Mouse (Mus musculus): ENCODE results near the gene Phlpp1. TPM values are rescaled to one million over a fixed set of nuclear protein-coding genes. Genes with fewer than 3 reads are reported as not detected.

Gene Phlpp1
- polyA plus RNA-seq (2014; fragmentation: Nextera tagmentation; extraction: Ambion mirVana): 4.5 and 4.8 TPM in 2 replicates

- WGBS: under 1% methylated on average over 82 of the region's 113 CpGs
- peak within 1 kb of the TSS; percentile 83 for H3K4me3 ChIP-seq (ENCODE audit: low read length)
- peak within 1 kb of the TSS; percentile 77; the same call in 1 of the 2 replicates for H3K27ac ChIP-seq (ENCODE audit: low read depth, low read length)
- H3K4me1 ChIP-seq (ENCODE audit: control insufficient read depth, insufficient read depth, low read length): peaks cover 11% of the 10 kb centered on the region; the same call in 1 of the 2 replicates
- H3K27me3 ChIP-seq (ENCODE audit: control insufficient read depth, insufficient read depth, low read length): no peaks in the 10 kb centered on the region
- ATAC-seq (ENCODE audit: low FRiP score, low TSS enrichment): peak; percentile 99
- H3K9me3 ChIP-seq (ENCODE audit: control insufficient read depth, low read length): no peaks in the 10 kb centered on the region
- H3K36me3 ChIP-seq (ENCODE audit: control insufficient read depth, insufficient read depth, low read length): no peaks in the 10 kb centered on the region
- H3K4me2 ChIP-seq (replicated peaks; ENCODE audit: low read depth, low read length): peak within 1 kb of the TSS; percentile 51
- peak within 1 kb of the TSS; percentile 90 for H3K9ac ChIP-seq (ENCODE audit: low read depth, low read length)
Observed at GRCm38 (mm10) chr1:106171241-106172220, at the start of gene Phlpp1. Gene Phlpp1 (plus strand): TSS chr1:106171752.

- H3K4me3 ChIP-seq (ENCODE audit: low read length): no peak overlapping the region
- H3K9me3 ChIP-seq (ENCODE audit: control insufficient read depth, low read length): no peaks in the 10 kb centered on the region
- ATAC-seq (ENCODE audit: low FRiP score, low TSS enrichment): no peak
- H3K36me3 ChIP-seq (ENCODE audit: control insufficient read depth, insufficient read depth, low read length): no peaks in the 10 kb centered on the region
- H3K4me2 ChIP-seq (replicated peaks; ENCODE audit: low read depth, low read length): no peak overlapping the region
- no peaks in the 10 kb centered on the region for H3K27me3 ChIP-seq (ENCODE audit: control insufficient read depth, insufficient read depth, low read length)
- no peaks in the 10 kb centered on the region for H3K4me1 ChIP-seq (ENCODE audit: control insufficient read depth, insufficient read depth, low read length)
- no peak overlapping the region for H3K27ac ChIP-seq (ENCODE audit: low read depth, low read length)
- no peak overlapping the region for H3K9ac ChIP-seq (ENCODE audit: low read depth, low read length)
- 96% methylated on average over 3 of the region's 3 CpGs for WGBS
Observed at GRCm38 (mm10) chr1:106126601-106127000, 45.0 kb upstream of the Phlpp1 start.

GRCm38 (mm10) chr1:106131697-106132349 lies 39.7 kb upstream of the Phlpp1 start:
- ATAC-seq (ENCODE audit: low FRiP score, low TSS enrichment): peak; percentile 32; the same call in 1 of the 2 replicates
- H3K4me1 ChIP-seq (ENCODE audit: control insufficient read depth, insufficient read depth, low read length): no peaks in the 10 kb centered on the region
- no peak overlapping the region for H3K9ac ChIP-seq (ENCODE audit: low read depth, low read length)
- no peaks in the 10 kb centered on the region for H3K27me3 ChIP-seq (ENCODE audit: control insufficient read depth, insufficient read depth, low read length)
- no peak overlapping the region for H3K27ac ChIP-seq (ENCODE audit: low read depth, low read length)
- no peak overlapping the region for H3K4me2 ChIP-seq (replicated peaks; ENCODE audit: low read depth, low read length)
- no peaks in the 10 kb centered on the region for H3K36me3 ChIP-seq (ENCODE audit: control insufficient read depth, insufficient read depth, low read length)
- no peak overlapping the region for H3K4me3 ChIP-seq (ENCODE audit: low read length)
- no peaks in the 10 kb centered on the region for H3K9me3 ChIP-seq (ENCODE audit: control insufficient read depth, low read length)
- WGBS: 70% methylated on average over 4 of the region's 4 CpGs

GRCm38 (mm10) chr1:106132350-106132700 lies 39.2 kb upstream of the Phlpp1 start:
- 49% methylated on average over 4 of the region's 4 CpGs for WGBS

GRCm38 (mm10) chr1:106138691-106139090 lies 32.9 kb upstream of the Phlpp1 start:
- 97% methylated on average over 2 of the region's 2 CpGs for WGBS
- Histone ChIP-seq H3K4me3 (ENCODE audit: low read length) (no peak overlapping the region), H3K4me1 (ENCODE audit: control insufficient read depth, insufficient read depth, low read length) (no peaks in the 10 kb centered on the region), H3K36me3 (ENCODE audit: control insufficient read depth, insufficient read depth, low read length) (no peaks in the 10 kb centered on the region), H3K9ac (ENCODE audit: low read depth, low read length) (no peak overlapping the region), H3K9me3 (ENCODE audit: control insufficient read depth, low read length) (no peaks in the 10 kb centered on the region), H3K27me3 (ENCODE audit: control insufficient read depth, insufficient read depth, low read length) (no peaks in the 10 kb centered on the region), H3K4me2 (replicated peaks; ENCODE audit: low read depth, low read length) (no peak overlapping the region), H3K27ac (ENCODE audit: low read depth, low read length) (no peak overlapping the region)
- ATAC-seq (ENCODE audit: low FRiP score, low TSS enrichment): no peak

More at GRCm38 (mm10) chr1:106132350-106132700, 39.2 kb upstream of the Phlpp1 start:
- no peak overlapping the region for H3K4me2 ChIP-seq (replicated peaks; ENCODE audit: low read depth, low read length)
- H3K4me3 ChIP-seq (ENCODE audit: low read length): no peak overlapping the region
- H3K4me1 ChIP-seq (ENCODE audit: control insufficient read depth, insufficient read depth, low read length): no peaks in the 10 kb centered on the region
- no peak overlapping the region for H3K9ac ChIP-seq (ENCODE audit: low read depth, low read length)
- no peaks in the 10 kb centered on the region for H3K27me3 ChIP-seq (ENCODE audit: control insufficient read depth, insufficient read depth, low read length)
- ATAC-seq (ENCODE audit: low FRiP score, low TSS enrichment): peak; percentile 39; the same call in 1 of the 2 replicates
- H3K27ac ChIP-seq (ENCODE audit: low read depth, low read length): no peak overlapping the region
- no peaks in the 10 kb centered on the region for H3K36me3 ChIP-seq (ENCODE audit: control insufficient read depth, insufficient read depth, low read length)
- H3K9me3 ChIP-seq (ENCODE audit: control insufficient read depth, low read length): no peaks in the 10 kb centered on the region

- no peak for ATAC-seq (ENCODE audit: low FRiP score, low TSS enrichment)
- Histone ChIP-seq H3K4me1 (ENCODE audit: control insufficient read depth, insufficient read depth, low read length) (no peaks in the 10 kb centered on the region), H3K9ac (ENCODE audit: low read depth, low read length) (no peak overlapping the region), H3K4me2 (replicated peaks; ENCODE audit: low read depth, low read length) (no peak overlapping the region), H3K36me3 (ENCODE audit: control insufficient read depth, insufficient read depth, low read length) (no peaks in the 10 kb centered on the region), H3K9me3 (ENCODE audit: control insufficient read depth, low read length) (no peaks in the 10 kb centered on the region), H3K27me3 (ENCODE audit: control insufficient read depth, insufficient read depth, low read length) (no peaks in the 10 kb centered on the region), H3K27ac (ENCODE audit: low read depth, low read length) (no peak overlapping the region), H3K4me3 (ENCODE audit: low read length) (no peak overlapping the region)
- 62% methylated on average over 1 of the region's 1 CpGs for WGBS
Observed at GRCm38 (mm10) chr1:106139137-106139536, 32.4 kb upstream of the Phlpp1 start.

GRCm38 (mm10) chr1:106142010-106142409 lies 29.5 kb upstream of the Phlpp1 start:
- no peak overlapping the region for H3K4me3 ChIP-seq (ENCODE audit: low read length)
- no peaks in the 10 kb centered on the region for H3K36me3 ChIP-seq (ENCODE audit: control insufficient read depth, insufficient read depth, low read length)
- no peak overlapping the region for H3K27ac ChIP-seq (ENCODE audit: low read depth, low read length)
- no peak overlapping the region for H3K9ac ChIP-seq (ENCODE audit: low read depth, low read length)
- H3K4me1 ChIP-seq (ENCODE audit: control insufficient read depth, insufficient read depth, low read length): no peaks in the 10 kb centered on the region
- no peak for ATAC-seq (ENCODE audit: low FRiP score, low TSS enrichment)
- H3K27me3 ChIP-seq (ENCODE audit: control insufficient read depth, insufficient read depth, low read length): no peaks in the 10 kb centered on the region
- no peaks in the 10 kb centered on the region for H3K9me3 ChIP-seq (ENCODE audit: control insufficient read depth, low read length)
- WGBS: 86% methylated on average over 1 of the region's 1 CpGs
- no peak overlapping the region for H3K4me2 ChIP-seq (replicated peaks; ENCODE audit: low read depth, low read length)

GRCm38 (mm10) chr1:106144534-106144933 lies 27.0 kb upstream of the Phlpp1 start:
- Histone ChIP-seq H3K4me1 (ENCODE audit: control insufficient read depth, insufficient read depth, low read length) (no peaks in the 10 kb centered on the region), H3K27ac (ENCODE audit: low read depth, low read length) (no peak overlapping the region), H3K9me3 (ENCODE audit: control insufficient read depth, low read length) (no peaks in the 10 kb centered on the region), H3K9ac (ENCODE audit: low read depth, low read length) (no peak overlapping the region), H3K4me2 (replicated peaks; ENCODE audit: low read depth, low read length) (no peak overlapping the region), H3K4me3 (ENCODE audit: low read length) (no peak overlapping the region), H3K36me3 (ENCODE audit: control insufficient read depth, insufficient read depth, low read length) (no peaks in the 10 kb centered on the region), H3K27me3 (ENCODE audit: control insufficient read depth, insufficient read depth, low read length) (no peaks in the 10 kb centered on the region)
- WGBS: 93% methylated on average over 2 of the region's 2 CpGs
- ATAC-seq (ENCODE audit: low FRiP score, low TSS enrichment): no peak

- no peaks in the 10 kb centered on the region for H3K4me1 ChIP-seq (ENCODE audit: control insufficient read depth, insufficient read depth, low read length)
- no peak overlapping the region for H3K4me2 ChIP-seq (replicated peaks; ENCODE audit: low read depth, low read length)
- H3K27me3 ChIP-seq (ENCODE audit: control insufficient read depth, insufficient read depth, low read length): no peaks in the 10 kb centered on the region
- H3K9me3 ChIP-seq (ENCODE audit: control insufficient read depth, low read length): no peaks in the 10 kb centered on the region
- ATAC-seq (ENCODE audit: low FRiP score, low TSS enrichment): no peak
- H3K36me3 ChIP-seq (ENCODE audit: control insufficient read depth, insufficient read depth, low read length): no peaks in the 10 kb centered on the region
- no peak overlapping the region for H3K4me3 ChIP-seq (ENCODE audit: low read length)
- 45% methylated on average over 1 of the region's 1 CpGs for WGBS
- no peak overlapping the region for H3K9ac ChIP-seq (ENCODE audit: low read depth, low read length)
- H3K27ac ChIP-seq (ENCODE audit: low read depth, low read length): no peak overlapping the region
Observed at GRCm38 (mm10) chr1:106145055-106145454, 26.5 kb upstream of the Phlpp1 start.
